Mouse (Mus musculus): ENCODE data around the gene Zfp644. TPM values are rescaled to one million over a fixed set of nuclear protein-coding genes. Genes with fewer than 3 reads are reported as not detected.

The Zfp644 gene
- polyA plus RNA-seq, 1 experiment from 2014 or later = 64.7 TPM

DNA sequence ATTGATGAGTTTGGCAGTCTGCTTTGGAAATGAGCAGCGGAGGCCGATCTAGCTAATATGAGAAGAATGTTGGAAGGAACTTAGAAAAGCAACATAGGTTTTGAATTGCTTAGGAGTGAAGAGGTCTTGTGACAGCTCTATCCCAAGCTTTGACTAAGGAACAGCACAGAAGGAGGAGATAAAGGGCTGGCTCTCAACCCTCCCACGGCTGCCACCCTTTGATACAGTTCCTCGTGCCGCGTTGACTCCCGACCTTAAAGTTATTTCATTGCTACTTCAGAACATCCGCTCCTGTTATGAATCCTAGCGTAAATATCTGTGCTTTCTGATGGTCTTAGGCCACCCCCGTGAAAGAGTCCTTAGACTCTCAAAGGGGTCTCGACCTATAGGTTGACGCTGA, 13.5 kb upstream of the Zfp644 start:
- Histone ChIP-seq H3K27me3 (ENCODE audit: insufficient read depth, low read length) (no peaks in the 10 kb centered on the region), H3K4me1 (replicated peaks; ENCODE audit: insufficient read depth, low read length) (0 out of 2 replicates have a peak, but pooled peaks cover 3% of the 10 kb centered on the region), H3K4me3 (replicated peaks; ENCODE audit: low read depth, low read length) (no peak overlapping the region), H3K4me2 (ENCODE audit: low read length) (no peak overlapping the region), H3K27ac (no peak overlapping the region), H3K9me3 (replicated peaks; ENCODE audit: low read length) (no peaks in the 10 kb centered on the region), H3K36me3 (ENCODE audit: insufficient read depth, low read length) (no peaks in the 10 kb centered on the region), H3K9ac (ENCODE audit: low read depth, low read length) (no peak overlapping the region)
- DNase-seq (ENCODE audit: low spot score) (peak; percentile 33), ATAC-seq (replicated peaks; ENCODE audit: low FRiP score, low read depth) (no peak)
- 49% methylated on average over 12 of the region's 12 CpGs for WGBS
- no peak for TF ChIP-seq CTCF (IDR thresholded peaks at IDR 0.05; ENCODE audit: low read depth)

- 0 out of 2 replicates have a peak, but pooled peaks cover 3% of the 10 kb centered on the region for H3K4me1 ChIP-seq (replicated peaks; ENCODE audit: insufficient read depth, low read length)
- no peak for ATAC-seq (replicated peaks; ENCODE audit: low FRiP score, low read depth)
- 55% methylated on average over 2 of the region's 2 CpGs for WGBS
- H3K36me3 ChIP-seq (ENCODE audit: insufficient read depth, low read length) = no peaks in the 10 kb centered on the region
- H3K27me3 ChIP-seq (ENCODE audit: insufficient read depth, low read length) = no peaks in the 10 kb centered on the region
- H3K27ac ChIP-seq = no peak overlapping the region
- no peak for DNase-seq (ENCODE audit: low spot score)
- TF ChIP-seq CTCF (IDR thresholded peaks at IDR 0.05; ENCODE audit: low read depth) = no peak
- no peaks in the 10 kb centered on the region for H3K9me3 ChIP-seq (replicated peaks; ENCODE audit: low read length)
- no peak overlapping the region for H3K4me3 ChIP-seq (replicated peaks; ENCODE audit: low read depth, low read length)
- no peak overlapping the region for H3K9ac ChIP-seq (ENCODE audit: low read depth, low read length)
- no peak overlapping the region for H3K4me2 ChIP-seq (ENCODE audit: low read length)
Measured at GRCm38 (mm10) chr5:106710085-106710409, 13.0 kb upstream of the Zfp644 start.

- ATAC-seq (replicated peaks; ENCODE audit: low FRiP score, low read depth) (no peak), DNase-seq (ENCODE audit: low spot score) (no peak)
- Histone ChIP-seq H3K4me2 (ENCODE audit: low read length) (no peak overlapping the region), H3K4me3 (replicated peaks; ENCODE audit: low read depth, low read length) (no peak overlapping the region), H3K36me3 (ENCODE audit: insufficient read depth, low read length) (no peaks in the 10 kb centered on the region), H3K4me1 (replicated peaks; ENCODE audit: insufficient read depth, low read length) (0 out of 2 replicates have a peak, but pooled peaks cover 3% of the 10 kb centered on the region), H3K9me3 (replicated peaks; ENCODE audit: low read length) (no peaks in the 10 kb centered on the region), H3K9ac (ENCODE audit: low read depth, low read length) (no peak overlapping the region), H3K27ac (no peak overlapping the region), H3K27me3 (ENCODE audit: insufficient read depth, low read length) (no peaks in the 10 kb centered on the region)
- 54% methylated on average over 11 of the region's 11 CpGs for WGBS
- TF ChIP-seq CTCF (IDR thresholded peaks at IDR 0.05; ENCODE audit: low read depth) = no peak
Measured at GRCm38 (mm10) chr5:106709388-106710084, 12.4 kb upstream of the Zfp644 start.

DNA sequence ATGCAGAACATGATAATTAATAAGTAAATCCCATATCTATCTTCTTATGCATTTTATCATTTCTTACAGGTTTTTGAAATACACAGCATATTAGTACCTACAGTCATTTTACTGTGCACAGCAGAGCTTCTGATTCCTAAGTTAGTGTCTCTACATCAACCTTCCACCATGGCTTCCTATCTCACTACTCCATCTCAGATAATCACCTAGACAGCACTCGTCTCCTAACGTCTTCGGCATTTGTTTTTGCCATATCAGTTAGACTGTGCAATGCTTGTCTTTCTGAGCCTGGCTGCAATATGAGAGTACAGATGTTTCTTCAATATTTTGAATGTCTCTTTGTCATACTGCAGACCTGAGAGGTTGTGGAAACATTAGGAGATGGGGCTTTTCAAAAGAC, 9.3 kb upstream of the Zfp644 start:
- no peak overlapping the region for H3K27ac ChIP-seq

GRCm38 (mm10) chr5:106705162-106705561, 8.1 kb upstream of the Zfp644 start:
- Histone ChIP-seq H3K9ac (ENCODE audit: low read depth, low read length) (no peak overlapping the region), H3K27ac (no peak overlapping the region), H3K27me3 (ENCODE audit: insufficient read depth, low read length) (no peaks in the 10 kb centered on the region), H3K4me2 (ENCODE audit: low read length) (no peak overlapping the region), H3K4me3 (replicated peaks; ENCODE audit: low read depth, low read length) (no peak overlapping the region), H3K36me3 (ENCODE audit: insufficient read depth, low read length) (no peaks in the 10 kb centered on the region), H3K4me1 (replicated peaks; ENCODE audit: insufficient read depth, low read length) (no peaks in the 10 kb centered on the region), H3K9me3 (replicated peaks; ENCODE audit: low read length) (no peaks in the 10 kb centered on the region)
- 65% methylated on average over 5 of the region's 5 CpGs for WGBS
- no peak for TF ChIP-seq CTCF (IDR thresholded peaks at IDR 0.05; ENCODE audit: low read depth)
- no peak for DNase-seq (ENCODE audit: low spot score)
- no peak for ATAC-seq (replicated peaks; ENCODE audit: low FRiP score, low read depth)

More for the DNA sequence above, 9.3 kb upstream of the Zfp644 start:
- H3K36me3 ChIP-seq (ENCODE audit: insufficient read depth, low read length) = no peaks in the 10 kb centered on the region
- H3K4me1 ChIP-seq (replicated peaks; ENCODE audit: insufficient read depth, low read length) = no peaks in the 10 kb centered on the region
- TF ChIP-seq CTCF (IDR thresholded peaks at IDR 0.05; ENCODE audit: low read depth) = no peak
- DNase-seq (ENCODE audit: low spot score) (no peak), ATAC-seq (replicated peaks; ENCODE audit: low FRiP score, low read depth) (no peak)
- no peak overlapping the region for H3K4me2 ChIP-seq (ENCODE audit: low read length)
- no peak overlapping the region for H3K9ac ChIP-seq (ENCODE audit: low read depth, low read length)
- 76% methylated on average over 3 of the region's 3 CpGs for WGBS
- no peaks in the 10 kb centered on the region for H3K27me3 ChIP-seq (ENCODE audit: insufficient read depth, low read length)
- no peaks in the 10 kb centered on the region for H3K9me3 ChIP-seq (replicated peaks; ENCODE audit: low read length)
- no peak overlapping the region for H3K4me3 ChIP-seq (replicated peaks; ENCODE audit: low read depth, low read length)

DNA sequence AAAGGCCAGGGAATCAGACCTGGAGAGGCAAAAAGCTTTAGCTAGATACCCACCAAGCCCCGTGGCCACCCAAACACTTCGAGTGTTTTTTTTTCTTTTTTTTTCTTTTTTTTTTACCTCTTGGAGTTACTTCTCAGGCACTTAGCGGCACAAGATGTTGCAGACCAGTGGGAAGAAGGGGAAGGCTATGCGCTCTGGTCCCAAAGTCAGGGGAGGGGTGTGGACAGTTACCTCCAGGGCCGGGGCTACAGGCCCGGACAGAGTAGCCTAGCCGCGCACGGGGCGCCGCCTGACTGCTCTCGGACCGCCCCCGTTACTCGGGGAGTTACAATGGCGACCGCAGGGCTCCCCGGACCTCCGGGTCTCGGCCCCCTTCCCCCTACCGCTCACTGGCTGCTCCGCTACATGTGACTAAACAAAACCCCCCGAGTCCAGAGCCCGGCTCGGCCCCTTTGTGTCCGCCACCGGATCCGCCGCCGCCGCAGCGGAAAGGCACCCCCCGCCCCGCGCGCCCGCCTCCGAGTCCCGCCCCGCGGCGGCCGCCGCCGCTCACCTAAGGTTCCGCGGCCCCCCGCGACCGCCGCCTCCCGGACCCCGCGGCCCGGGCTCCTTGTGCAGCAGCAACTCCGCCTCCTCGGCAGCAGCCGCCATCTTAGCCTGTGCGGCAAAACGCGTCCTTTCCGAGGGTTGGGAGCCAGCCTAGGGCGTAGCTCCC, 1.2 kb downstream of the Zfp644 start:
- DNase-seq (ENCODE audit: low spot score) = peak; percentile 87
- Histone ChIP-seq H3K4me1 (replicated peaks; ENCODE audit: insufficient read depth, low read length) (peaks cover 8% of the 10 kb centered on the region), H3K27me3 (ENCODE audit: insufficient read depth, low read length) (no peaks in the 10 kb centered on the region), H3K9ac (ENCODE audit: low read depth, low read length) (peak overlapping the region; percentile 99), H3K27ac (peak overlapping the region; percentile 100), H3K4me2 (ENCODE audit: low read length) (peak overlapping the region; percentile 80), H3K36me3 (ENCODE audit: insufficient read depth, low read length) (no peaks in the 10 kb centered on the region), H3K9me3 (replicated peaks; ENCODE audit: low read length) (no peaks in the 10 kb centered on the region), H3K4me3 (replicated peaks; ENCODE audit: low read depth, low read length) (peak overlapping the region; percentile 97)
- no peak for TF ChIP-seq CTCF (IDR thresholded peaks at IDR 0.05; ENCODE audit: low read depth)
- ATAC-seq (replicated peaks; ENCODE audit: low FRiP score, low read depth) = peak; percentile 81
- WGBS = under 1% methylated on average over 62 of the region's 63 CpGs

Measured in kidney, postnatal 0 days (tissue).